Mouse (Mus musculus) ES-E14 (cell line): ENCODE results near the gene Brip1. TPM values are rescaled to one million over a fixed set of nuclear protein-coding genes. Genes with fewer than 3 reads are reported as not detected.
"Not testable (repeated sequence)": the region's sequence is repeated elsewhere in the genome, so short reads cannot be mapped to it uniquely, and the experiment has no call there.

Experiments used
- DNase-seq: peaks from one replicate; pipeline ENCODE4 v3.0.0-alpha.2; 2013; ENCODE audit warnings: low read depth, low spot score
- H3K27ac ChIP-seq: 2 replicates; pipeline ENCODE4 v1.5.1; 2012; ENCODE audit warnings: low read depth, mild to moderate bottlenecking, low read length, moderate library complexity, mixed read lengths; ENCODE audit not compliant: poor library complexity, insufficient read depth, severe bottlenecking
- H3K36me3 ChIP-seq: 2 replicates; pipeline ENCODE4 v1.6.1; 2012; ENCODE audit warnings: mild to moderate bottlenecking, low read length, moderate library complexity, mixed read lengths; ENCODE audit not compliant: control insufficient read depth, poor library complexity, insufficient read depth, severe bottlenecking
- H3K4me1 ChIP-seq, 2 experiments: fragments of 150-350 bp in 1 of 2; sonication (generic) in 1 of 2; 2 replicates each; pipeline ENCODE4 v1.6.1; 2012; ENCODE audit warnings: low read length in 2 of 2, mild to moderate bottlenecking in 1 of 2, mixed read lengths in 1 of 2; ENCODE audit not compliant: control insufficient read depth in 2 of 2, insufficient read depth in 2 of 2, poor library complexity in 1 of 2
- H3K4me3 ChIP-seq, 2 experiments: fragments of 150-350 bp in 1 of 2; sonication (generic) in 1 of 2; 2 replicates each; pipeline ENCODE4 v1.5.1; 2012; ENCODE audit warnings: low read length in 2 of 2, low read depth in 1 of 2, mild to moderate bottlenecking in 1 of 2, mixed read lengths in 1 of 2; ENCODE audit not compliant: insufficient read depth in 1 of 2, poor library complexity in 1 of 2, severe bottlenecking in 1 of 2
- H3K9ac ChIP-seq: 2 replicates; pipeline ENCODE4 v1.6.1; 2012; ENCODE audit warnings: low read depth, mild to moderate bottlenecking, low read length, mixed read lengths; ENCODE audit not compliant: poor library complexity, insufficient read depth, severe bottlenecking
- H3K9me3 ChIP-seq: fragments of 150-350 bp; sonication (generic); 2 replicates; pipeline ENCODE4 v1.6.1; 2012; ENCODE audit warnings: low read depth, mild to moderate bottlenecking, low read length; ENCODE audit not compliant: control insufficient read depth, insufficient read depth
- CHD2 ChIP-seq: IDR thresholded peaks from 2 replicates; pipeline ENCODE4 v1.6.1; 2014; ENCODE audit warnings: mild to moderate bottlenecking, low read depth, low read length, inconsistent platforms
- HCFC1 ChIP-seq: IDR thresholded peaks from 2 replicates; pipeline ENCODE4 v1.6.1; 2012; ENCODE audit warnings: low read length, inconsistent platforms, borderline replicate concordance; ENCODE audit not compliant: insufficient read depth
- MAFK ChIP-seq: IDR thresholded peaks from 2 replicates; pipeline ENCODE4 v1.6.1; 2014; ENCODE audit warnings: mild to moderate bottlenecking, low read depth, low read length, inconsistent platforms; ENCODE audit not compliant: insufficient read depth
- ZC3H11A ChIP-seq: IDR thresholded peaks from 2 replicates; pipeline ENCODE4 v1.6.1; 2012; ENCODE audit warnings: low read depth, mild to moderate bottlenecking, inconsistent platforms, low read length, borderline replicate concordance
- ZNF384 ChIP-seq: IDR thresholded peaks from 2 replicates; pipeline ENCODE4 v1.6.1; 2012; ENCODE audit warnings: low read depth, low read length, inconsistent platforms
- in situ Hi-C, 2 experiments: fragments of 600-800 bp; cut with MboI; formaldehyde crosslinking; loops; one replicate each; pipeline ENCODE4 v1.15.1; 2025; ENCODE audit warnings: low sequenced_read_pairs in 2 of 2, inconsistent platforms in 1 of 2; ENCODE audit not compliant: unreplicated experiment in 2 of 2
- total RNA-seq: library from RNA; depleted of rRNA; stranded (reverse); fragments of 300-350 nt; gene quantifications from 2 replicates; pipeline ENCODE4 v1.2.3, GENCODE M21; 2012

The Brip1 gene
- total RNA-seq, 1 experiment = 10.3 TPM

- in situ Hi-C loops = no loop called here
- peaks cover 21% of the 10 kb centered on the region for H3K36me3 ChIP-seq
- peak overlapping the region; percentile 87 to 89 for H3K4me3 ChIP-seq
- DNase-seq = no peak
- TF ChIP-seq HCFC1 (no peak), ZC3H11A (no peak), MAFK (no peak), ZNF384 (no peak), CHD2 (no peak)
- peak overlapping the region; percentile 93 for H3K9ac ChIP-seq
- H3K9me3 ChIP-seq = no peaks in the 10 kb centered on the region
- no peak overlapping the region for H3K27ac ChIP-seq
- H3K4me1 ChIP-seq = no peaks in the 10 kb centered on the region; a peak in 1 of 4 replicates
These were observed 1.1 kb upstream of the Brip1 start for GRCm38 (mm10) chr11:86201901-86202675.

- DNase-seq = no peak
- Histone ChIP-seq H3K36me3 (peaks cover 14% of the 10 kb centered on the region), H3K9ac (peak overlapping the region; percentile 92), H3K9me3 (no peaks in the 10 kb centered on the region), H3K4me3 (peak overlapping the region; percentile 85 to 89), H3K4me1 (no peaks in the 10 kb centered on the region; a peak in 1 of 4 replicates), H3K27ac (peak overlapping the region; percentile 48; the same call in 1 of the 2 replicates)
- TF ChIP-seq MAFK = no peak
- no peak for TF ChIP-seq ZC3H11A
- no peak for TF ChIP-seq HCFC1
- no peak for TF ChIP-seq CHD2
- in situ Hi-C loops = no loop called here
These were observed 452 bp downstream of the Brip1 start for GRCm38 (mm10) chr11:86200460-86201021.

GRCm38 (mm10) chr11:86199733-86200132, 1.3 kb downstream of the Brip1 start:
- peak overlapping the region in 1 of 2 experiments; percentile 89; a peak in 1 of 4 replicates for H3K4me3 ChIP-seq
- H3K4me1 ChIP-seq = no peaks in the 10 kb centered on the region; a peak in 1 of 4 replicates
- H3K36me3 ChIP-seq = peaks cover 11% of the 10 kb centered on the region
- TF ChIP-seq ZC3H11A = no peak
- TF ChIP-seq MAFK = no peak
- TF ChIP-seq ZNF384 = no peak
- no peak for TF ChIP-seq CHD2
- TF ChIP-seq HCFC1 = no peak
- no peaks in the 10 kb centered on the region for H3K9me3 ChIP-seq
- in situ Hi-C loops = no loop called here
- no peak overlapping the region for H3K27ac ChIP-seq
- no peak for DNase-seq
- no peak overlapping the region for H3K9ac ChIP-seq

- H3K4me1 ChIP-seq, H3K36me3 ChIP-seq, H3K9me3 ChIP-seq, H3K9ac ChIP-seq, H3K4me3 ChIP-seq, in situ Hi-C loops, DNase-seq, H3K27ac ChIP-seq: not testable (repeated sequence)
These were observed 15.8 kb downstream of the Brip1 start for GRCm38 (mm10) chr11:86185224-86185623.

GRCm38 (mm10) chr11:86175833-86176232, 25.2 kb downstream of the Brip1 start:
- Histone ChIP-seq H3K4me1 (no peaks in the 10 kb centered on the region), H3K36me3 (peaks cover 2% of the 10 kb centered on the region; the same call in 1 of the 2 replicates), H3K4me3 (no peak overlapping the region), H3K27ac (no peak overlapping the region), H3K9ac (no peak overlapping the region), H3K9me3 (no peaks in the 10 kb centered on the region)
- TF ChIP-seq MAFK = no peak
- TF ChIP-seq HCFC1 = no peak
- no peak for TF ChIP-seq ZNF384
- TF ChIP-seq CHD2 = no peak
- no peak for TF ChIP-seq ZC3H11A
- in situ Hi-C loops = no loop called here
- DNase-seq = no peak
